Mouse (Mus musculus) G1E (cell line): ENCODE data around the gene Smarce1.

ENCODE experiments used
- CTCF ChIP-seq: IDR thresholded peaks from 2 replicates; pipeline ENCODE4 v1.5.1; 2012; ENCODE audit warnings: low read depth, low read length, inconsistent platforms, mixed read lengths
- GATA1 ChIP-seq: IDR thresholded peaks from 2 replicates; pipeline ENCODE4 v1.6.1; 2012; ENCODE audit warnings: borderline replicate concordance, low read length, inconsistent platforms, mixed read lengths
- TAL1 ChIP-seq: conservative IDR thresholded peaks from 2 replicates; pipeline ENCODE4 v1.6.1; 2012; ENCODE audit warnings: low read depth, low read length, inconsistent platforms, mixed read lengths

GRCm38 (mm10) chr11:99243820-99244374, 13.1 kb upstream of the Smarce1 start, which contains the start of gene Krt222:
- TF ChIP-seq CTCF (no peak), GATA1 (no peak), TAL1 (no peak)
